Mouse (Mus musculus): Measurements from ENCODE around the gene Fam227a. TPM values are rescaled to one million over a fixed set of nuclear protein-coding genes. Genes with fewer than 3 reads are reported as not detected.

The Fam227a gene
- total and polyA plus RNA-seq, 3 experiments: 0.35 to 0.60 TPM; not detected in 1

GRCm38 (mm10) chr15:79681973-79682372 lies 23.2 kb upstream of the Fam227a start:
- Histone ChIP-seq H3K36me3 (ENCODE audit: control insufficient read depth in 1 of 2, insufficient read depth in 2 of 2, low read length in 2 of 2) (peaks cover 2 to 29% of the 10 kb centered on the region in 2 experiments; a peak in 3 of 4 replicates), H3K4me3 (ENCODE audit: control insufficient read depth in 1 of 2, insufficient read depth in 1 of 2, low read depth in 2 of 2, low read length in 2 of 2) (no peak overlapping the region), H3K27me3 (ENCODE audit: control insufficient read depth in 1 of 2, insufficient read depth in 2 of 2, low read length in 2 of 2) (no peaks in the 10 kb centered on the region), H3K9me3 (replicated peaks; ENCODE audit: insufficient read depth, low read length) (no peaks in the 10 kb centered on the region), H3K79me2 (ENCODE audit: control insufficient read depth, insufficient read depth, low read length, poor library complexity) (peaks cover 78% of the 10 kb centered on the region), H3K9ac (ENCODE audit: control insufficient read depth, low read depth, low read length, poor library complexity, severe bottlenecking) (no peak overlapping the region), H3K4me1 (ENCODE audit: control insufficient read depth in 1 of 2, insufficient read depth in 2 of 2, low read length in 2 of 2) (peaks cover 4 to 29% of the 10 kb centered on the region in 2 experiments; a peak in 3 of 4 replicates), H3K27ac (ENCODE audit: control insufficient read depth, low read depth, low read length) (no peak overlapping the region)
- no peak for DNase-seq (ENCODE audit: low read depth, low spot score)
- 0 out of 2 replicates have a peak, but pooled peaks have one; percentile 2 for TF ChIP-seq ETS1 (IDR thresholded peaks at IDR 0.05; ENCODE audit: low read depth, low read length)
- TF ChIP-seq POLR2AphosphoS5 (IDR thresholded peaks at IDR 0.05; ENCODE audit: borderline replicate concordance, low read depth, low read length): no peak

- Histone ChIP-seq H3K27ac (ENCODE audit: control insufficient read depth, low read depth, low read length) (no peak overlapping the region), H3K79me2 (ENCODE audit: control insufficient read depth, insufficient read depth, low read length, poor library complexity) (peaks cover 39% of the 10 kb centered on the region), H3K27me3 (ENCODE audit: control insufficient read depth in 1 of 2, insufficient read depth in 2 of 2, low read length in 2 of 2) (no peaks in the 10 kb centered on the region), H3K9ac (ENCODE audit: control insufficient read depth, low read depth, low read length, poor library complexity, severe bottlenecking) (no peak overlapping the region), H3K36me3 (ENCODE audit: control insufficient read depth in 1 of 2, insufficient read depth in 2 of 2, low read length in 2 of 2) (peaks cover 15 to 17% of the 10 kb centered on the region in 2 experiments), H3K4me3 (ENCODE audit: control insufficient read depth in 1 of 2, insufficient read depth in 1 of 2, low read depth in 2 of 2, low read length in 2 of 2) (no peak overlapping the region), H3K9me3 (replicated peaks; ENCODE audit: insufficient read depth, low read length) (no peaks in the 10 kb centered on the region), H3K4me1 (ENCODE audit: control insufficient read depth in 1 of 2, insufficient read depth in 2 of 2, low read length in 2 of 2) (peaks cover 0 to 8% of the 10 kb centered on the region in 2 experiments; a peak in 1 of 4 replicates)
- no peak for TF ChIP-seq POLR2A (IDR thresholded peaks at IDR 0.05; ENCODE audit: control insufficient read depth in 1 of 2, insufficient read depth in 1 of 2, low read depth in 1 of 2, low read length in 2 of 2, poor library complexity in 1 of 2)
- no peak for TF ChIP-seq ZKSCAN1 (IDR thresholded peaks at IDR 0.05; ENCODE audit: low read depth, low read length)
- no peak for TF ChIP-seq ELF1 (IDR thresholded peaks at IDR 0.05; ENCODE audit: low read depth, low read length)
- no peak for TF ChIP-seq KAT2A (conservative IDR thresholded peaks at IDR 0.05; ENCODE audit: low read depth, low read length)
- TF ChIP-seq USF2 (IDR thresholded peaks at IDR 0.05; ENCODE audit: borderline replicate concordance in 1 of 2, insufficient read depth in 1 of 2, low read depth in 1 of 2, low read length in 2 of 2): no peak
- no peak for TF ChIP-seq CHD1 (IDR thresholded peaks at IDR 0.05; ENCODE audit: low read depth, low read length)
- TF ChIP-seq USF1 (IDR thresholded peaks at IDR 0.05; ENCODE audit: low read depth, low read length): no peak
- TF ChIP-seq ZNF384 (IDR thresholded peaks at IDR 0.05; ENCODE audit: low read depth, low read length): no peak
- no peak for TF ChIP-seq CHD2 (IDR thresholded peaks at IDR 0.05; ENCODE audit: low read length)
- TF ChIP-seq MAZ (IDR thresholded peaks at IDR 0.05; ENCODE audit: low read depth, low read length): no peak
- TF ChIP-seq TAL1 (IDR thresholded peaks at IDR 0.05; ENCODE audit: low read length): no peak
- no peak for TF ChIP-seq GATA1 (IDR thresholded peaks at IDR 0.05; ENCODE audit: low read depth, low read length)
- no peak for TF ChIP-seq NELFE (IDR thresholded peaks at IDR 0.05; ENCODE audit: low read depth, low read length)
- TF ChIP-seq CTCF (IDR thresholded peaks at IDR 0.05 in 2 of 3, conservative IDR thresholded peaks at IDR 0.05 in 1 of 3; ENCODE audit: control insufficient read depth in 1 of 3, insufficient read depth in 1 of 3, low read depth in 2 of 3, low read length in 3 of 3, poor library complexity in 1 of 3, severe bottlenecking in 1 of 3): no peak
- TF ChIP-seq JUND (IDR thresholded peaks at IDR 0.05; ENCODE audit: low read depth, low read length): no peak
- TF ChIP-seq ZC3H11A (IDR thresholded peaks at IDR 0.05; ENCODE audit: low read depth, low read length): no peak
- DNase-seq (ENCODE audit: low read depth, low spot score): no peak
These were observed 19.2 kb upstream of the Fam227a start for GRCm38 (mm10) chr15:79677936-79678335.

Measured in MEL (cell line).